Mouse (Mus musculus) liver, embryonic 14.5 days (tissue): ENCODE data around the gene Asah2.

Source experiments
- CTCF ChIP-seq: IDR thresholded peaks from 2 replicates; pipeline ENCODE4 v1.5.1; 2016; ENCODE audit warnings: antibody characterized with exemption, low read depth, control low read depth
- EP300 ChIP-seq: IDR thresholded peaks from 2 replicates; pipeline ENCODE4 v1.6.1; 2016; ENCODE audit warnings: antibody characterized with exemption, low read depth

DNA sequence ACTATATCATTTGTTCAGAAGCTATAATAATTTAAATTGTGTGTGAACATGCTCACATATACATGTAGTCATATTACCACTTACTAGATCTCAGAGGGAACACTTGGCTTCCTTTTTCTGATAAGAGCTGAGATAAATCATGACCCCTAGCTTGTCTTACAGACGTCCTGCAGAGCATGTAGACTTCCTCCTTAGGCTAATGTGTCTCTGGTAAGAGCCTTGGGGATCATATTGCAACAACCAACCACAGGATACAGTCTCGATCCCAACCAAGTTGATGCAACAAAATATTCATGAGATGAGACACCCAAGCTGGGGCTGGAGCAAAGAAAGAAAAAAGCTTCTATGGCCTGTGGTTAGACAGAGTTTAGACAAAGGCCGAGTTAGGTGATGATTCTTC, 144.9 kb downstream of the Asah2 start:
- TF ChIP-seq CTCF: no peak
- TF ChIP-seq EP300: no peak
